Mouse (Mus musculus) activated CD4-positive, CD25-positive, alpha-beta regulatory T cell, adult 4 months (primary cell): Measurements from ENCODE around the gene Mri1. TPM values are rescaled to one million over a fixed set of nuclear protein-coding genes. Genes with fewer than 3 reads are reported as not detected.

Experiments
- ATAC-seq: one replicate; pipeline ENCODE4 v1.8.0; 2017
- polyA plus RNA-seq, 2 experiments: library from polyadenylated mRNA; unstranded; fragments of 100-300 nt; shearing (Covaris generic); gene quantifications; one replicate each; pipeline ENCODE4 v1.2.1; 2017

Gene Mri1
- polyA plus RNA-seq, 2 experiments from 2014 or later = 38.1 to 39.4 TPM

- no peak for ATAC-seq
These were observed 54.7 kb downstream of the Mri1 start for GRCm38 (mm10) chr8:84202466-84202865.

GRCm38 (mm10) chr8:84201545-84202245 is 55.4 kb downstream of the Mri1 start:
- no peak for ATAC-seq

GRCm38 (mm10) chr8:84200652-84201544 is 56.2 kb downstream of the Mri1 start:
- ATAC-seq = no peak

GRCm38 (mm10) chr8:84200126-84200555 is 57.0 kb downstream of the Mri1 start:
- no peak for ATAC-seq

Other genes starting within 250 kb of the Mri1 start
- gene 2210011C24Rik, start 245.2 kb downstream of the Mri1 start, polyA plus RNA-seq = 1 to 10 TPM in 1 of 2 experiments, under 1 TPM in 1; 0.83 to 1.1 TPM
- gene Palm3, start 235.9 kb downstream of the Mri1 start, polyA plus RNA-seq = 1 to 10 TPM; 1.1 to 2.4 TPM
- 100 to 1,000 TPM; 185 to 292 TPM for gene Il27ra, start 214.7 kb downstream of the Mri1 start, polyA plus RNA-seq
- 10 to 100 TPM; 44.3 to 60.9 TPM for gene Rln3, start 212.3 kb downstream of the Mri1 start, polyA plus RNA-seq
- 1 to 10 TPM in 1 of 2 experiments, under 1 TPM in 1; 0.98 to 1.2 TPM for gene Gm10643, start 192.2 kb downstream of the Mri1 start, polyA plus RNA-seq
- 10 to 100 TPM; 11.9 to 12.6 TPM for gene Rfx1, start 190.5 kb downstream of the Mri1 start, polyA plus RNA-seq
- 10 to 100 TPM; 13.9 to 15.9 TPM for gene Dcaf15, start 152.6 kb downstream of the Mri1 start, polyA plus RNA-seq
- gene Podnl1, start 131.3 kb downstream of the Mri1 start, polyA plus RNA-seq = 1 to 10 TPM; 8.2 to 9.0 TPM
- gene Cc2d1a, start 109.4 kb downstream of the Mri1 start, polyA plus RNA-seq = 10 to 100 TPM; 14.9 to 16.0 TPM
- 1 to 10 TPM in 1 of 2 experiments, under 1 TPM in 1; 0.40 to 1.2 TPM for gene 4930432K21Rik, start 109.3 kb downstream of the Mri1 start, polyA plus RNA-seq
- gene Nanos3, start 72.1 kb downstream of the Mri1 start, polyA plus RNA-seq = 1 to 10 TPM in 1 of 2 experiments, not detected in 1; 1.1 TPM
- gene Zswim4, start 20.3 kb downstream of the Mri1 start, polyA plus RNA-seq = 1 to 10 TPM; 3.1 to 5.5 TPM
- 100 to 1,000 TPM; 382 to 385 TPM for gene D8Ertd738e, start 7.6 kb downstream of the Mri1 start, polyA plus RNA-seq
- gene Ccdc130, start 13.1 kb upstream of the Mri1 start, polyA plus RNA-seq = 10 to 100 TPM; 32.2 to 45.4 TPM
- gene Cacna1a, start 131.1 kb upstream of the Mri1 start, polyA plus RNA-seq = 10 to 100 TPM in 1 of 2 experiments, 1 to 10 TPM in 1; 5.8 to 10.5 TPM